Mouse (Mus musculus) C2C12 (cell line): ENCODE data around the gene Cd36.

Experiments
- CTCF ChIP-seq: IDR thresholded peaks from one replicate; pipeline ENCODE4 v1.5.1; 2011; ENCODE audit not compliant: control insufficient read depth, insufficient read depth, insufficient read length
- MAX ChIP-seq: IDR thresholded peaks from one replicate; pipeline ENCODE4 v1.6.1; 2011; ENCODE audit warnings: mild to moderate bottlenecking, control low read depth
- MYOD1 ChIP-seq: IDR thresholded peaks from one replicate; pipeline ENCODE4 v1.6.1; 2011; ENCODE audit warnings: low read depth; ENCODE audit not compliant: control insufficient read depth, insufficient read length
- MYOG ChIP-seq: IDR thresholded peaks from one replicate; pipeline ENCODE4 v1.6.1; 2011; ENCODE audit not compliant: control insufficient read depth, insufficient read length; ENCODE audit errors: extremely low read depth
- USF1 ChIP-seq: IDR thresholded peaks from one replicate; pipeline ENCODE4 v1.6.1; 2011; ENCODE audit warnings: low read depth, mild to moderate bottlenecking, control low read depth, moderate library complexity

GRCm38 (mm10) chr5:17858399-17858798 lies 30.2 kb downstream of the Cd36 start:
- TF ChIP-seq CTCF: no peak
- no peak for TF ChIP-seq MAX
- no peak for TF ChIP-seq MYOD1
- TF ChIP-seq USF1: no peak
- TF ChIP-seq MYOG: no peak
